Mouse (Mus musculus): ENCODE results near the gene Hist1h2bf. TPM values are rescaled to one million over a fixed set of nuclear protein-coding genes. Genes with fewer than 3 reads are reported as not detected.
A peak's percentile ranks its signal among the peaks of the same experiment; 100 is the strongest.
"Not testable (repeated sequence)": the region's sequence is repeated elsewhere in the genome, so short reads cannot be mapped to it uniquely, and the experiment has no call there.

Gene Hist1h2bf
- total and polyA plus RNA-seq, 3 experiments, result 1.00 to 8.4 (median 5.2) TPM

DNA sequence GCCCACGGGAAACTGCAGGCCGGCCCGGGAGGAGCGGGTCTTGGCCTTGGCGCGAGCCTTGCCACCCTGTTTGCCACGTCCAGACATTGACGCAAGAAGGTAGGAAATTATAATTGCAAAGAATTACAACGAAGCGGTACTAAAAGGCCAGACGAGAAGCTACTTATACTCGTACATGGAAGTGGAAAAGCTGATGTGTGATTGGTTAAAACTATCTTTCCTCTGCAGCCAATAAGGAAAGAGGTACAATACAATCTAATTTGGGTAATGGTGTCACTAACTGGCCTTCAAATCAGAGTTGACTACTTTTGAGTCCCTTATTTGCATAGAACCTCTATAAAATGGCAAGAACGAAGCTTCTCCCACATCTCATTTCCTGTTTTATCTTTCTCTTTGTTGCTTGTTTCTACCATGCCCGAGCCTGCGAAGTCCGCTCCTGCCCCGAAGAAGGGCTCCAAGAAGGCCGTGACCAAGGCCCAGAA, 2.9 kb downstream of the Hist1h2bf start, which contains the start of the genes Hist1h2ae and Hist1h2bg:
Hist1h2ae (minus strand) TSS at position 199 of the 482 bp plus-strand sequence.
Hist1h2bg (plus strand) TSS at position 375 of the 482 bp plus-strand sequence.
- TF ChIP-seq EP300 (IDR thresholded peaks at IDR 0.05; ENCODE audit: insufficient read depth, low read depth, low read length) (no peak), POLR2A (IDR thresholded peaks at IDR 0.05; ENCODE audit: insufficient read depth, low read depth, low read length) (peak; percentile 57; the same call in 1 of the 2 replicates)
- Histone ChIP-seq H3K9ac (ENCODE audit: low read depth, low read length) (peak within 1 kb of the TSS; percentile 65), H3K79me2 (replicated peaks; ENCODE audit: control insufficient read depth, insufficient read depth, low read length) (no peaks in the 10 kb centered on the region), H3K4me3 (peak within 1 kb of the TSS; percentile 63), H3K36me3 (ENCODE audit: control insufficient read depth, insufficient read depth, low read length) (peaks cover 6% of the 10 kb centered on the region), H3K4me1 (ENCODE audit: control insufficient read depth, insufficient read depth, low read length) (peaks cover 4% of the 10 kb centered on the region), H3K27me3 (ENCODE audit: control insufficient read depth, insufficient read depth, low read length) (no peaks in the 10 kb centered on the region), H3K27ac (peak within 1 kb of the TSS; percentile 87)
- intact Hi-C loops (cut with DNase I), result no loop called here
- under 1% methylated on average over 18 of the region's 18 CpGs for WGBS
- peak; percentile 77 to 79 for DNase-seq

DNA sequence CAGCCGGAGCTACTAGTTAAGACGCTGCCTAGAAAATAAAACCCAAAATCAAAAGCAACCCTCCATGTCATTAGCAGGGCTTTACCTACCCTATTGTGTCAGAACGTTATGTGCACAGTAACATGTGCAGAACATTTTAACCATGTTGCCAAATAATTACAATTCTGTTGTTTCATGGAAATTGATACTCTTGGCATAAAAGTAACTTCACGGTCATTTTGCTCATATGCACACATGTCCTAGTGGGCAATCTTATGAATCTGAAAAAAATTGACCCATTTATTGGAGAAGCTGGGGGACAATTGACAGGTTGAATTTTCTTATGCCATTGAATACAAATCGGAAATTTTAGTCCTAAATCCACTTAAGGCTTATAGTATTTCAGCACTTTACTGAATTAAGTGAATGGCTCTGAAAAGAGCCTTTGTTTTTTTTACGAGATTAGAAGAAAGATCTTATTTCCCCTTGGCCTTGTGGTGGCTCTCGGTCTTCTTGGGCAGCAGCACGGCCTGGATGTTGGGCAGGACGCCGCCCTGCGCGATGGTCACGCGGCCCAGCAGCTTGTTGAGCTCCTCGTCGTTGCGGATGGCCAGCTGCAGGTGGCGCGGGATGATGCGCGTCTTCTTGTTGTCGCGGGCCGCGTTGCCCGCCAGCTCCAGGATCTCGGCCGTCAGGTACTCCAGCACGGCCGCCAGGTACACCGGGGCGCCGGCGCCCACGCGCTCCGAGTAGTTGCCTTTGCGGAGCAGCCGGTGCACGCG, 3.6 kb downstream of the Hist1h2bf start:
- H3K36me3 ChIP-seq (ENCODE audit: control insufficient read depth, insufficient read depth, low read length); H3K27me3 ChIP-seq (ENCODE audit: control insufficient read depth, insufficient read depth, low read length); H3K79me2 ChIP-seq (replicated peaks; ENCODE audit: control insufficient read depth, insufficient read depth, low read length); intact Hi-C loops (cut with DNase I); H3K4me1 ChIP-seq (ENCODE audit: control insufficient read depth, insufficient read depth, low read length); DNase-seq: not testable (repeated sequence)
- peak overlapping the region; percentile 28; the same call in 1 of the 2 replicates for H3K9ac ChIP-seq (ENCODE audit: low read depth, low read length)
- H3K27ac ChIP-seq, result peak overlapping the region; percentile 87
- TF ChIP-seq CTCF (IDR thresholded peaks at IDR 0.05), result peak; percentile 27; the same call in 1 of the 2 replicates
- peak overlapping the region; percentile 63 for H3K4me3 ChIP-seq
- WGBS, result 4% methylated on average over 28 of the region's 41 CpGs

DNA sequence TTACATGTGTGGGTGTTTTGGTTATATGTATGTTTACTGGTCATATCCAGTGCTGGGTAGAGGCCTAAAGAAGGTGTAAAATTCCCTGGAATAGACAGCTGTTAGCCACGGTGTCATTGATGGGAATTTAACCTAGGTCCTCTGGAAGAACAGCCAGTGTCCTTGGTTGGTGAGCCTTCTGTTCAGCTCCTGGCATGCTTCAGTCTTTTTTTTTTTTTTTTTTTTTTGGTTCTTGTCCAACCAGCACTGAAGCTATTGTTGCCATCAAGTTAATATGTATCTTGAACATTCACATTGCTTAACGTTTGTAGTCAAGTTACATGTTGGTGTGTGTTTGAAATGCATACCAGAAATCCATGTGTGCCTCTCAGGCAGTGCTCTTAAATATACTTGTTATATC, 9.5 kb downstream of the Hist1h2bf start:
- Histone ChIP-seq H3K27me3 (ENCODE audit: control insufficient read depth, insufficient read depth, low read length) (no peaks in the 10 kb centered on the region), H3K79me2 (replicated peaks; ENCODE audit: control insufficient read depth, insufficient read depth, low read length) (no peaks in the 10 kb centered on the region), H3K27ac (no peak overlapping the region), H3K36me3 (ENCODE audit: control insufficient read depth, insufficient read depth, low read length) (no peaks in the 10 kb centered on the region), H3K9ac (ENCODE audit: low read depth, low read length) (no peak overlapping the region), H3K4me3 (no peak overlapping the region), H3K4me1 (ENCODE audit: control insufficient read depth, insufficient read depth, low read length) (peaks cover 2% of the 10 kb centered on the region; the same call in 1 of the 2 replicates)
- no peak for DNase-seq
- 79% methylated on average over 2 of the region's 2 CpGs for WGBS
- intact Hi-C loops (cut with DNase I), result no loop called here
- no peak for TF ChIP-seq CTCF (IDR thresholded peaks at IDR 0.05)
- TF ChIP-seq EP300 (IDR thresholded peaks at IDR 0.05; ENCODE audit: insufficient read depth, low read depth, low read length), result no peak
- no peak for TF ChIP-seq POLR2A (IDR thresholded peaks at IDR 0.05; ENCODE audit: insufficient read depth, low read depth, low read length)

DNA sequence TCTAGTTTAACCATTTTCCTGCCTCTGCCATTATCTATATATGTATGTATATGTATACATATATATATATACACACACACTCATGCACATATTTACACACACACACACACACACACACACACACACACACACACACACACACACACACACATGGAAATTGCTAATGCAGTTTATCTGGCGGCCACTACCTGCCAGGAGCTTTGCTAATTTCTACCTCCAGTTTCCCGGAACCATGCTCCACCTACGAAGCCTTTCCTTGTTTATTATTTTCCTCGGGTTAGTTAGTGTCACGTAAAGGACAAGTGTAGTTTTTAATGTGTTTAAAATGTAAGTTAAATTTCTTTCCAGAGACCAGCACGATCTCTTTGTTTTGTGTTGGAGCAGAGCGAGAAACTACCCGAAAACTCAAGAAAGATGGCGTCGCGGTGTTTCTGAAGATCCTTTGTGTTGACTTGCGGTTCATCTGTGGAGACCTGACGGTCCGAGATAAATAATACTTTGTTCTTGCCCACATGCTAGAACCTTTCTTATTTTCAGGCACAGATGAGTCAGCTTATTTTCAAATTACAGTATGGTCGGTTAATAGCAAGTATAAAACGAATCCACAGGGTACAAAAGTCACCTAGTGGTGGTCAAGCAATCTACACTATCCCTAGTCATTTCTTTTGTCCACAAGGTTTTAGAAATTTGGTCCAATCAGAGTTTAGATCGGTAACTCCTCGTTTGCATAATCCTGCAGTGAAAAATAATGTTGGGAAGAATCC, 11.1 kb downstream of the Hist1h2bf start:
- no peaks in the 10 kb centered on the region for H3K79me2 ChIP-seq (replicated peaks; ENCODE audit: control insufficient read depth, insufficient read depth, low read length)
- H3K36me3 ChIP-seq (ENCODE audit: control insufficient read depth, insufficient read depth, low read length), result no peaks in the 10 kb centered on the region
- peak overlapping the region; percentile 94 for H3K27ac ChIP-seq
- peak overlapping the region; percentile 41 for H3K9ac ChIP-seq (ENCODE audit: low read depth, low read length)
- H3K27me3 ChIP-seq (ENCODE audit: control insufficient read depth, insufficient read depth, low read length), result no peaks in the 10 kb centered on the region
- TF ChIP-seq POLR2A (IDR thresholded peaks at IDR 0.05; ENCODE audit: insufficient read depth, low read depth, low read length), result peak; percentile 37; the same call in 1 of the 2 replicates
- peak; percentile 77 for TF ChIP-seq CTCF (IDR thresholded peaks at IDR 0.05)
- no peak for TF ChIP-seq EP300 (IDR thresholded peaks at IDR 0.05; ENCODE audit: insufficient read depth, low read depth, low read length)
- no peak for DNase-seq
- intact Hi-C loops (cut with DNase I), result no loop called here
- 2% methylated on average over 18 of the region's 18 CpGs for WGBS
- H3K4me3 ChIP-seq, result peak overlapping the region; percentile 50
- H3K4me1 ChIP-seq (ENCODE audit: control insufficient read depth, insufficient read depth, low read length), result peaks cover 2% of the 10 kb centered on the region; the same call in 1 of the 2 replicates

DNA sequence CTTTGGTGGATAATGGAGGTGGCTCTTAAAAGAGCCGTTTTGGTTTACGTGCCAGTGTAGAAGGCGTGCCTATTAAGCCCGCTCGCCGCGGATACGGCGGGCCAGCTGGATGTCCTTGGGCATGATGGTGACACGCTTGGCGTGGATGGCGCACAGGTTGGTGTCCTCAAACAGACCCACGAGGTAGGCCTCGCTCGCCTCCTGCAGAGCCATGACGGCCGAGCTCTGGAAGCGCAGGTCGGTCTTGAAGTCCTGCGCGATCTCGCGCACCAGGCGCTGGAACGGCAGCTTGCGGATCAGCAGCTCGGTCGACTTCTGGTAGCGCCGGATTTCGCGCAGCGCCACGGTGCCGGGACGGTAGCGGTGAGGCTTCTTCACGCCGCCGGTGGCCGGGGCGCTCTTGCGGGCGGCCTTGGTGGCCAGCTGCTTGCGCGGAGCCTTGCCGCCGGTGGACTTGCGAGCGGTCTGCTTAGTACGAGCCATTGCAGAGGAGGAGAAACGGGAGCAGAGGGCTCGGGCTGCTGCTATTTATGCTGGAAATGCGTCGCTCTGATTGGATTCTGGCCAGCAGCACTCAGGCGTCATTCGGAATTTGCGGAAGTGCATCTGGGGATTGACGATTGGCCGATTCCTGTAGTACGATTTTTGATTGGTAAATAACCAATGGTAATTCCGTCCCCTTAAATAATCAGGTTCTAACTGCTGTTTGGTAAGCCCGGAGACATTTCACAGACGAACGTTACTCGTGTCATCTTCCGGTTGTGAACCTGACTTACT, 11.9 kb downstream of the Hist1h2bf start, which contains the start of gene Hist1h3e:
Hist1h3e (minus strand) TSS at position 487 of the 777 bp plus-strand sequence.
- Histone ChIP-seq H3K9ac (ENCODE audit: low read depth, low read length) (peak within 1 kb of the TSS; percentile 99), H3K27ac (peak within 1 kb of the TSS; percentile 94), H3K4me3 (peak within 1 kb of the TSS; percentile 50)
- WGBS, result under 1% methylated on average over 63 of the region's 67 CpGs
- H3K36me3 ChIP-seq (ENCODE audit: control insufficient read depth, insufficient read depth, low read length); H3K4me1 ChIP-seq (ENCODE audit: control insufficient read depth, insufficient read depth, low read length); H3K79me2 ChIP-seq (replicated peaks; ENCODE audit: control insufficient read depth, insufficient read depth, low read length); intact Hi-C loops (cut with DNase I); H3K27me3 ChIP-seq (ENCODE audit: control insufficient read depth, insufficient read depth, low read length): not testable (repeated sequence)
- peak; percentile 91 to 93 for DNase-seq
- peak; percentile 75; the same call in 1 of the 2 replicates for TF ChIP-seq EP300 (IDR thresholded peaks at IDR 0.05; ENCODE audit: insufficient read depth, low read depth, low read length)
- peak; percentile 95 for TF ChIP-seq POLR2A (IDR thresholded peaks at IDR 0.05; ENCODE audit: insufficient read depth, low read depth, low read length)

DNA sequence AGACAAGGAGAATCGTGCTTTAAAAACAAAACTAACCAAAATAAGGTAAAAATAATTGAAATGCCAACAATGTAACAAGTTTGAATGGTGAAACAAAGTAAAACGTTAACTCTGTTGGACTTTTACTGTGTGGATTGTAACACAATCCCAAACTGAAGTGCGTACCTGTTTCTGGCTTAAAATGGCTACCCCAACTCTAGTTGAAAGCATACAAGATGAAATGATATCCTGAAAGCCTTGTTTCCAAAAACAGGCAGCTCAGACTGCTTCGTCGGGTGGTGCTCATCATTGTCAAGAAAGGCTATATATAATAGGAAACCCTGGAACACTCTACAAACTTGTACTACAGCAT, 12.5 kb downstream of the Hist1h2bf start:
- DNase-seq; H3K36me3 ChIP-seq (ENCODE audit: control insufficient read depth, insufficient read depth, low read length); H3K79me2 ChIP-seq (replicated peaks; ENCODE audit: control insufficient read depth, insufficient read depth, low read length); intact Hi-C loops (cut with DNase I); H3K4me1 ChIP-seq (ENCODE audit: control insufficient read depth, insufficient read depth, low read length); H3K27me3 ChIP-seq (ENCODE audit: control insufficient read depth, insufficient read depth, low read length); H3K9ac ChIP-seq (ENCODE audit: low read depth, low read length): not testable (repeated sequence)
- WGBS, result 0% methylated on average over 2 of the region's 5 CpGs
- peak overlapping the region; percentile 94 for H3K27ac ChIP-seq
- peak overlapping the region; percentile 50 for H3K4me3 ChIP-seq

DNA sequence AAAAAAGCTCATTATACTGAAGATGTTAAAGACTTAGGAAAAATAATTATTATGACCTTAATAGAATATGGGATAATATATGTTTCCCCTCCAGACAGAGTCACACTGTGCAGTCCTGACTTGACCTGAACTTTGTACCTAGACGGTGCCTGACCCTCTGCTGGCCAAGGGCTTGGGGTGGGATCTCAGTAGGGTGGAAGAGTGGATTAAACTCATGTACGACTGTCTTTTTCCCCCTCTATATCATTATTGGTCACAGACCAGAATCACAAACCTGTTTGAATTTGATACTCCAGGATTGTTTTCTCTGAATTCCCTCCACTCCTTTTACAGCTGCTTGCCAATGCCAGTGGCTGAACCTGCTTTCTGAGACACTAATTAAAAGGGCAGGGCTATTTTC, 13.3 kb downstream of the Hist1h2bf start:
- H3K9ac ChIP-seq (ENCODE audit: low read depth, low read length); H3K36me3 ChIP-seq (ENCODE audit: control insufficient read depth, insufficient read depth, low read length); H3K4me1 ChIP-seq (ENCODE audit: control insufficient read depth, insufficient read depth, low read length); H3K27me3 ChIP-seq (ENCODE audit: control insufficient read depth, insufficient read depth, low read length); H3K79me2 ChIP-seq (replicated peaks; ENCODE audit: control insufficient read depth, insufficient read depth, low read length); DNase-seq; H3K27ac ChIP-seq; intact Hi-C loops (cut with DNase I); H3K4me3 ChIP-seq: not testable (repeated sequence)
- 39% methylated on average over 2 of the region's 2 CpGs for WGBS
